Mouse (Mus musculus) effector memory CD4-positive, alpha-beta T cell, adult 5 months (primary cell): ENCODE results near the gene Rcc2. TPM values are rescaled to one million over a fixed set of nuclear protein-coding genes. Genes with fewer than 3 reads are reported as not detected.

Experiments
- polyA plus RNA-seq: library from polyadenylated mRNA; unstranded; fragments of 100-300 nt; shearing (Covaris generic); gene quantifications from one replicate; pipeline ENCODE4 v1.2.1, GENCODE M21; 2017

The Rcc2 gene
- 96.7 TPM for polyA plus RNA-seq

DNA sequence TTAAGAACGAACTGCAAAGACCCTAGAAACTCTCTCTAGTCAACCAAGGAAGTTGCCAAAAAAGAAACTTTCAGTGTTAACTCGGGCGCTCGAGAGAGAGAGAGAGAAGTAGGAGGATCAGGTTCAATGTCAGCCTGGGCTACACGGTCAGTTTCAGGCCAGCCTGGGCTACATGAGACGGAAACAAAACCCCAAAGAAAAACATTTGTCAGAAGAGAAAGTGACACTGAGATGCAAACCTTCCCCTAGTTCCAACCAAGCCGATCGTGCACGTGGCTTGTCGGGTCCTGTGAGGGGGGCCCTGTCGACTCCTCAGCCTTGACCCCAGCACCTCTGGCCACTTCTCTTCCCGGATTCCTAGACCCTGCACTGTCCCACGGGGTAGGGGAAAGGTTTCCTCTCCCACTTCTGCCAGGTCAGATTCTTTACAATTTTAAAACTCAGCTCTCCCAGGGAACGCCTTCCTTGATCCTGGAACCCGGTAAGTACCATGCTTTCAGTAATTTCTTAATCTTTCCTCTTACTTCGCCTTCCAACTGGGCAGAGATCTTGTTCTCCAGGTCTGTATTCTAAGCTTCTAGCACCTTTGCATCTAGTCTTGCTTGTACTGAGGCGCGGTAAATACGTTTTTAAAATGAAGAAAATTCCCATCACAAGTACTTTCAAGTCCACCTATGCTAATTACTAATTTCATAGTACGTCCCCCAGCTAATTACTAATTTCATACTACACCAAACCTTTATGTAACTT, at the start of gene Rcc2:
Rcc2 (plus strand) TSS at position 273 of the 750 bp plus-strand sequence.

DNA sequence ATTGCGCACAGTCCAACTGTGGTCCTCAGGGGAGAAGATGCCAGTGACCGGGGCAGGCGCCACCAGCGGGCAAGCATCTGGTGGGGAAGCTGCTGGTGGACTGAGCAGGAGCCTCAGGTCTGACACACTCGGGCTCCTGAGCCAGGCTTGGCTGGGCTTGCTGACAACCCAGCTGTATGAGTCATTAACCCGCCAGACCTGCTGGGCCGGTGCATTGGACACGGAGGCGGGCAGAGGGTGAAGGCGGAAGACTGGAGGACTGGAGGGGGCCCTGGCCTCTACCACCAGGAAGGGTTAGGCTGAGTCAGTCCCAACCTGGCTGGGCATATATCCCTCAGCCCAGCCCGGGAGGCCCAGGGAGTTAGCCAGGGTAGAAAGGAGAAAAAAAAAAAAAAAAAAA, 34.6 kb upstream of the Rcc2 start, which contains the start of gene Arhgef10l:
Arhgef10l (minus strand) TSS at position 253 of the 400 bp plus-strand sequence.

DNA sequence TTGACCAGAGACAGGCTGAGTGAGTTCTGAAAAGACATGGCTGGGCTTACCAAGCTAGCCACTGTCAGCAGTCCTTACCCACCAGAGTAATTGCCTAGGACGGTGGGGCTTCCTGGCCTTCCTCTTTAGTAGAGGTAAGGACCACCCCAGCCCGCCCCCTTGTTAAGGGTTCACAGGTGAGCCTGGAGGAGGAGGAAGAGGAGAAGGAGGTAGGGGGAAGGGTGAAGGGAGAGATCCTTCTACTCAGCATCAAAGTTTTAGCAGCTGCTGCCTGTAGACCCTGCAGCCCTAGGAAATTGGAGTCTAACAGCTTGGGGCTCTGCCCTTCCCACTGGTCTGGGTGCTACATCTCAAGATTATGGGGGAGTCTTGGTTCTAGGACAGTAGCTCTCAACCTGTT, 42.2 kb downstream of the Rcc2 start, which contains the start of gene Padi6:
Padi6 (minus strand) TSS at position 101 of the 400 bp plus-strand sequence.

Other genes starting within 250 kb of the Rcc2 start
- not detected for gene Arhgef10l, start 34.5 kb upstream of the Rcc2 start, polyA plus RNA-seq
- gene Padi6, start 42.1 kb downstream of the Rcc2 start, polyA plus RNA-seq: not detected
- gene Padi4, start 73.7 kb downstream of the Rcc2 start, polyA plus RNA-seq: 1.5 TPM
- gene Padi3, start 110.1 kb downstream of the Rcc2 start, polyA plus RNA-seq: not detected
- not detected for gene Padi1, start 145.2 kb downstream of the Rcc2 start, polyA plus RNA-seq
- 10.3 TPM for gene Padi2, start 205.8 kb downstream of the Rcc2 start, polyA plus RNA-seq